Mouse (Mus musculus): ENCODE measurements around the gene Cox6a2.

Cox6a2 gene

DNA sequence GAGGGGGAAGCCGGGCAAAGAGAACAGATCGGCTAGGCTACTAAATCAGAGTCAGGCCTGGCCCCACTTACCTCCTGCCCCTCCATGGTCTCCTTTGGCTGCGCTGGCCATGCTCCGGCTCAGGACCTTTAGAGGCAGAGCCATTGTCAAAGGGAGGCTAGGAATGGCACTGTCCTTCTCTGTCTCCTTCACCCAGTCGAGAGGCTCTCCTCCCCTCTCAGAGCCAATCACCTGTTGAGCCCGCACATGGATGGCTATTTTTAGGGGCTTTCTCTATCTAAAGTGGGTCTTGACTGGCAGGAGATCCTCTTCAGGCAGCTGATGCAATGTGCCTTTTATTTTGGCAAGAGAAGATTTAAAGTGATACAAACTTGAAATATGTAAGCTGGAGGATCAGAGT lies at the start of gene Cox6a2:
TSS of gene Cox6a2 (minus strand) at position 236 of the 400 bp plus-strand sequence.
- DNase-seq: no peak

DNA sequence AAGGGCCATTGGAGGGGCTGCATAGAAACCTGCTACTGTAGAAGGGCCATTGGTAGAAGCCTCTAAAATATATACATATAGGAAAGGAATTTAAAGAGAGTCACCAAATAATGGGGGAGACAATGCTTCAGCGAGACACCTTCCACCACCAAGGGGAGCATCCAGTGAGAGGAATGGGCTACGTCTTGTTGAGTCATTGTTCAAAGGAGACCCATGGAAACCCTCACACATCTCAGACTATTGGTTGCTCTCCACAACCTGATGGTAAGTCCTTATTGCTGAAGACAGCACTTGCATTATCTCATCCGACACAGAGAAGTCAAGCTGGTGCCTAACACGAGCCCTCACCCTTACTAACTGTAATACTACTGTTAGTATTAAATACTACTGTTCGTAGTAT lies 49.6 kb upstream of the Cox6a2 start:
- DNase-seq: no peak

- DNase-seq: no peak
Observed at GRCm38 (mm10) chr7:128254978-128255377, 48.8 kb upstream of the Cox6a2 start.

DNA sequence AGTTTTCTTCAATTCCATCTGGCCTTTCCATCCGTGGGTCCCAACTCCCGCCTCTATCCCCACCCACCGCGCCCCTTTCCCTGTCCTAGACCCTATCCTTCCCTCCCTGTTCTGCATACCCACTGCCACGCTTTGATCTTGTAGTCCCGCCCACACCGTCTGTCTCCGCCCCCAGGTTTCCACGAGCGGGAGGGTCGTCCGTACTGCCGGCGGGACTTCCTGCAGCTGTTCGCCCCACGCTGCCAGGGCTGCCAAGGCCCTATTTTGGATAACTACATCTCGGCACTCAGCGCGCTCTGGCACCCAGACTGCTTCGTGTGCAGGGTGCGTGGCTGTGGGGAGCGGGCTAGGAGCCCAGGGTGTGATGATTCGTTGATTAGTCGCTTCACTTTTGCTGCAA lies 46.4 kb upstream of the Cox6a2 start:
- no peak for DNase-seq

DNA sequence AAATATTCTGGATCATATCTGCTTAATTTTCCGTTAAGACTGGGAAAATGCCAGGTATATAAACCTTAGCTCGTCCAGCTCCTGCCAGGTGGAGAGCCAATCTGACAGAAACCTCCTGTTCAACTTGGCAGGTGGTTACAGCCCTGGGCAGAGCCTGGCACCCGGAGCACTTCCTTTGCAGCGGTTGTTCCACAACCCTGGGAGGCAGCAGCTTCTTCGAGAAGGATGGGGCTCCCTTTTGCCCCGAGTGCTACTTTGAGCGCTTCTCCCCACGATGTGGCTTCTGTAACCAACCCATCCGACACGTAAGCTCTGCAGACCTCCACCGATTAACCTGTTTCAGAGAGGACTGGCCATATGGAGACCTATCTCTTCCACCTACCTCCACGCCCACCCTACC lies 45.8 kb upstream of the Cox6a2 start:
- no peak for DNase-seq

DNA sequence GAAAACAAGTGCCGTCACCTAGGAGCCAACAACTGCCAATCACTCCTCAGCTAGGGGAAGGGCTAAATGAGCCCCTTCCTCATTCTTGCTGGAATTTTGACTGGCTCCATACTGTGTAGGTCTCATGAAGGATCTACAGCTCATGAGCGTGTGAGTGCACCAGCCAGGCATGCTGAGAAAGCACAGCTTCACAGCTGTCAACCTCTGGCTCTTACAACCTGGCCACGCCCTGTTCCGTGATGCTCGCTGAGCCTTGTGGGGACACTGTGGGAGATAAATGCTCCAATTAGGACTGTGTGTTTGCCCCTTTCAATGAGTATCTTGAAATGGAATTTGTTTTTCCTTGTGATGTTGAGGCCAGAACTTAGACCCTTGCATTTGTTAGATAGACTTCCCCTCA lies 43.8 kb upstream of the Cox6a2 start:
- no peak for DNase-seq

- no peak for DNase-seq
Observed at GRCm38 (mm10) chr7:128248081-128249042, 42.2 kb upstream of the Cox6a2 start.

DNA sequence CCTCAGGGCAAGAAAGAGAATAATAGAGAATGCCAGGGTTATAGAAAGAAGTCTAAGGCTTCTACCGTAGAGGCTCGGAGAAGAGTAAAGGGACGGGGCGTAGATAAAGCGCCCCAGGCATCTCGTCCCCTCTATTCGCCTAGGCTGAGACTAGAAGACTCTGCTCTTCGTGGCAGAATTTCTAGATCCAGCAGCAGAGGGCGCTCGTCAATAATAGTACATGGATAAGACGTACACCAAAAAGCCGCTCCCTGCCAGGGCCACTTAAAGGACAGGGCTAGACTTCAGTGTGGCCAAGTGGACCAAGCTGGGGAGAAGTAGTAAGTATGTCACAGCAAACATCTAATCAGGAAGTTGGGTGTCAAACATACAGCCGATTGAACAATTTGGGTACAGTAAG lies 41.3 kb upstream of the Cox6a2 start:
- peak; percentile 76 to 87 for DNase-seq

DNA sequence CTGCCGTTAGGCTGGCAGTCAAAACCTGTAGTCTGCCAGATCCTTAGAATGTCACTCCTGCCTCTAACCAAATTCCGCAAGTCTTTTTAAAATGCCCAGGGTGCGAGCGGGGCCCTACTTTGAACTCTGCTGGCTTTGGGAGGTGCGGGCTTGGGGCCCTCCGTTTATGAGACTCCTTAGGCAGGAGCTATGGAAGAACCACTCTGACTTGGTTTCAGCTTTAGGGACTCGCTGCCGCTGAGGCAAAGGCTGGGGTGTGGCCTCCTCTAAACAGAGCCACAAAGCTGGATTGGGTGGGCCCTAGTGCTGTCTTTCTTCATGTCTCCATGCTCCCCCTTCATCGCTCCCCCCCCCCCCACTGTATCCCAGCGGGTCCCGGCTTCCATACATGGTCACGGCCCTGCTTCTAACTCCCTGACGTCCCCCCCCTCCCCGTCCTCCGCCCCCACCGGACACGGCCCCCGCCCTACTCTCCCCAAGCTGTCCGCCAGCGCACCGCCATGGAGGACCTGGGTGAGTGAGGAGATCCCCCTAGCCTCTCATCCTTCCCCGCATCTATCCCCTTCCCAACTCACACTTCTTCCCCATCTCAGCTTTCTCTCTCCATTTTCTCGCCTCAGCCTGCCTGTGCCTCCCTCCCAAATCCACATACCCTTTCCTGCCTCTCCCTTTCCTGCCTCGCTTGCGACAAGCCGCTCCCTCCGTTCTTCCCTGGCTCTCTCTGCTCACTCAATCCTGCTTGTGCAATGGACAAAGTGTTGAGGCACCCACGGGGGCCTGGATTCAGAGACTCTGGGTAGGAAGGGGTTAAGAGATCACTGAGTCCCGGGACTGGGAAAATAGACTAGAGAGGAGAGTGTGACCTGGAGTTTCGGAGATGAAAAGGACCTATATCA lies 40.6 kb upstream of the Cox6a2 start, which contains the start of gene Tgfb1i1:
TSS of gene Tgfb1i1 (plus strand) at position 317 of the 896 bp plus-strand sequence.
- DNase-seq: no peak

- DNase-seq: no peak
Observed at GRCm38 (mm10) chr7:128245547-128245946, 39.4 kb upstream of the Cox6a2 start.

DNA sequence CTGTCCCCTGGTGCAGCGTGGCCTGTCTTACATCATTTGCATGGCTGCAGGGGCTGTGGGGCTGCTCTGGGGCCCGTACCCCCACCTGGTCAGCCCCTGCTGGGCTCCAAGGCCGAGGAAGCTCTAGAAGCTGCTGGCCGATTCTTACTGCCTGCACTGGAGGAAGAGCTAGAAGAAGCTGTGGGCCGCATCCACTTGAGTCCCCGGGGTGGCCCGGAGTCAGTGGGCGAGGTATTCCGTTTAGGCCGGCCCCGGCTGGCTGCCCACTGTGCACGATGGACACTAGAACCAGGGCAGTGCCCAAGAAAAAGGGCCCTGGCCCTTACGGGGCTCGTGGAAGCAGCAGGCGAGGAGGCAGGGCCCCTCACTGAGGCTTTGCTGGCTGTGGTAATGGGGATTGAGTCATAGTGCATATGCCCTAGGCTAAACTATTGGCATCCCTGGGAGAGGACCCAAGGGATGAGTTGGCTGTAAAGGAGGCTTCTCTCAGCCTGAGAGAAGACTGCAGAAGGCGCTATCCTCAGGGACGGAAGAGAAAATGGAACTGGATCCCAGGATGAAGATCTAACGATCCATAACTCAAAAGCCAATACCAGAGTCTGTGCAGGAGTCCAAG lies 38.3 kb upstream of the Cox6a2 start:
- DNase-seq: no peak

GRCm38 (mm10) chr7:128243921-128244320 lies 37.7 kb upstream of the Cox6a2 start:
- DNase-seq: no peak

GRCm38 (mm10) chr7:128242331-128242730 lies 36.1 kb upstream of the Cox6a2 start:
- no peak for DNase-seq

GRCm38 (mm10) chr7:128240131-128240784 lies 34.1 kb upstream of the Cox6a2 start:
- peak; percentile 23 to 46 for DNase-seq

DNA sequence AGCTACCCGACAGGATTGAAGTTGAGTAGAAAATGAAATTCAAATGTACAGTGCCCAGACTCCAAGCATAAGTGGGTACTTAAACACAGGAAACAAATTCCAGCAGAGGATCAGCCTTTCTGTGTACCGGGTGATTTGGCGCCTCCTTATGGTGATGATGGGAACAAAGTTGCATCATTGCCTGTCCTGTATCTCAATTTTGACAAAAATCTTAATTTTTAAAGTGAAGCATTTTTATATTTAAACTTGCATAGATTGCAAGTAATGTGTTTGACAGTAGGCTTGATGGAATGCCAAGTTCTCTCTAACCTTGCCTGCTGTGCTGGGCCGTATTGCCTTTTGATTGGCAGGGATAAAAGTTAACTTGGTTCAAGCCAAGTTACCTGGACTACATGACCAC lies 32.8 kb upstream of the Cox6a2 start:
- peak in 1 of 2 experiments; percentile 40 for DNase-seq

- peak; percentile 99 for DNase-seq
Observed at GRCm38 (mm10) chr7:128237927-128238778, 32.0 kb upstream of the Cox6a2 start, which contains the start of gene 9130023H24Rik. Gene 9130023H24Rik, minus strand, starts transcription at chr7:128238031.

- no peak for DNase-seq
Observed at GRCm38 (mm10) chr7:128237593-128237926, 31.4 kb upstream of the Cox6a2 start.

DNA sequence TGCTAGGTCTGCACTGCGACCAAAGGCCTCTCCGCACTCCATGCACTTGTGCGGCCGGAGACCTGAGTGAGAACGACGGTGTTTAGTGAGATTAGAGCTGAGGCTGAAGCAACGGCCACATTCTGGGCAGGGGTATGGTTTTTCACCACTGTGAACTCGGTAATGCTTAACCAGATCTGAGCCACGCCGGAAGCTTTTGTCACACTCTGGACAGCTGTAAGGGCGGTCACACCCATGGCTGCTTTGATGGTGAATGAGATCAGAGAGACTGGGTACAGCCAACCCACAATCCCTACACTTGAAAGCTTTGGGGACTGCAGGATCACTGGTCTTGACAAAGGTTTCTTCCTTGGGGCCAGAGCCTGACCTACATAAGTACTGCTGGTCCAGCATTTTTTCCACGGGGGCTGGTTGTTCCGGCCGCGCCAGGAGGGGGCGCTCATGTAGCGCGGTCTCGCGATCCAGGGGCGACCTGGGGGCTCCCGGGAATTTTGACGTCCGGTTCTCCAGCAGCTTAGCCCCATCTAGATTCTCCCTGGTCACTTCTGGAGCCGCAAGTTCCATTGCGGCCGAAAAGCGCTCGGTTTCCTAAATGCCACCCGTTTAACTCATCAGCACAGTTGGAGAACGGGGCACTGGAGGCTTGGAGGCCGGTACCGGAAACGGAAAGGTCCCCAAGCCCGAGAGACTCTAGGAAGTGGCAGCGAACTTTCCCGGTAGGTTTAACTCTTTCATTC lies 30.8 kb upstream of the Cox6a2 start, which contains the start of gene Armc5:
TSS of gene Armc5 (plus strand) at position 487 of the 737 bp plus-strand sequence.
- peak; percentile 86 to 91 for DNase-seq

- DNase-seq: no peak
Observed at GRCm38 (mm10) chr7:128236426-128236825, 30.2 kb upstream of the Cox6a2 start.

DNA sequence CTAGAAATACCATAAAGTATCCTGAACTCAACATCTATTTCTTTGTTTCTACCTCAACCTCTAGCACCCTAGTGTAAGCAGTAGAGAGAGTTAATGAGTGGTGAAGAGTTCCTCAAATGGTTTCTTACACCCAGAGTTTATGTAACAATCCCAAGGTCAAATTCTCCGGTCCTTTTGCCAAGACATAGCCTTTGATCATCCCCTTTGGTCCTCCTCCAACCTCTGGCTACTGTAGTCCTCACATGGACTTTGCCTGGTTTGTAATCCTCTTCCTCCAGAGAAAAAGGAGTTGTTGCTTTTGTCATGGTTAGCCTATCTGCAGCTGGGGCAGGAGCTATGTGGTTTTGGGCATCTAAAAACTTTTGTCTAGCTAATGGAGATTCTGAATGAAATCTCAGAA lies 29.3 kb upstream of the Cox6a2 start:
- DNase-seq: peak; percentile 79 to 92

GRCm38 (mm10) chr7:128234796-128235195 lies 28.6 kb upstream of the Cox6a2 start:
- no peak for DNase-seq
